Mouse (Mus musculus): ENCODE results near the gene Tmem167b. TPM values are rescaled to one million over a fixed set of nuclear protein-coding genes. Genes with fewer than 3 reads are reported as not detected.
A peak's percentile ranks its signal among the peaks of the same experiment; 100 is the strongest.
"Not testable (repeated sequence)": the region's sequence is repeated elsewhere in the genome, so short reads cannot be mapped to it uniquely, and the experiment has no call there.

Tmem167b gene
- polyA plus RNA-seq, 1 experiment from 2014 or later, result 47.5 TPM

DNA sequence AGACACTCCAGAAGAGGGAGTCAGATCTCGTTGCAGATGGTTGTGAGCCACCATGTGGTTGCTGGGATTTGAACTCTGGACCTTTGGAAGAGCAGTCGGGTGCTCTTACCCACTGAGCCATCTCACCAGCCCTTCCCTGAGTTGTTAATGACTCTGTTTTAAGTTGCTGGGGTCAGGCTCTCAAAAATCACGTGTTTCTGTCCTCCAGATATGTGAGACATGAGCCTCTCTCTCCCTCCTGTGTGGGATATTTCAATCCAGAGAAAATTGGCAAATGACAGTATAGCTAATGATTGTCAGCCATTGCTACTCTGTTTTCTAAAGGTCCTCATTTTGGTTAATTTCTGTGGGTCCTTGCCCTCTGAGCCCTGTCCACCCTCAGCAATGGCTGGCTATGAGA is 7.4 kb upstream of the Tmem167b start:
- not testable (repeated sequence) for H3K9ac ChIP-seq (replicated peaks); H3K36me3 ChIP-seq; H3K27ac ChIP-seq (replicated peaks); H3K27me3 ChIP-seq (replicated peaks); ATAC-seq (ENCODE audit: low FRiP score); H3K4me3 ChIP-seq (replicated peaks); H3K4me2 ChIP-seq; H3K9me3 ChIP-seq (replicated peaks)
- 59% methylated on average over 3 of the region's 3 CpGs for WGBS
- H3K4me1 ChIP-seq, result peaks cover 20% of the 10 kb centered on the region

DNA sequence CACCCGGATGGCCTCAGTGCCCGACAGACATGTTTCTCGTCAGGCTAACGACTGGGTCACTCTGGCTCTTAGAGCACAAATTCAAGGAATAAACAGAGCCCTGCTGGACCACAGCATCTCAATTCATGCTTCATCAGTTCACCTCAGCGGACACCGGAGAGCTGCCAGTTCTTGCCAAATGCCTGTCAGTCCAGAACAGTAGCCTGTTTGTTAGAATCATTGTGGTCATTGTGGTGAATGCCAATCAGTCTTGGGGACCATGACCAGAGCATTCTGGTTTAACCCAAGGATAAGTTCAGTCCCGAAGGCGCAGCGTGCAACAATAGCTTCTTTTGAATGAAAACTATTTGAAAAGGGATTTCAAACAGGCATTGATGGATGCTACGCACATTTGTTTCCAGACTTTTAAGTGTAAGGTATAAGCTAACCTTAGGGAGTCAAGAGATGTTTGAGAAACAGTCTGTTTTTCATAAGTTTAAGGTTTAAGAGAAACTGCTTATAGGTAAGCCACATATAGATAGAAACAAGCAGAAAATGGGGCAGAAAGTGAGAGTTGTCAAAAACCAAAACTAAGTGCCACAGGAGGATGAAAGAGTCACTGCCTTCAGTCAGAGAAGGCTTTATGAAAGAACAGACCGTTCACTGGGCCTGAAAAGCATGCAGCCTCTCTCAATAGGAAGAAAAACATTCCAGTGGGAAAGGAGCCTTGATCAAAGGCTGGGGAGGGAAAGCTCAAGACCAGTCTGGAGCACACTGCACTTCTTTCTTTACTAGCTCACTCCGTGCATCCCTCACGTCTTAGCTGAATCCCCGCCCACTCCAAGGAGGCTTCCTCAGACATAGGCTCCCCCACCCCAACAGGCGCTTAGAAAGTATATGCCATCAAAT is 6.0 kb upstream of the Tmem167b start:
- Histone ChIP-seq H3K9ac (replicated peaks) (no peak overlapping the region), H3K9me3 (replicated peaks) (no peaks in the 10 kb centered on the region), H3K27me3 (replicated peaks) (no peaks in the 10 kb centered on the region), H3K4me3 (replicated peaks) (no peak overlapping the region), H3K4me2 (no peak overlapping the region), H3K4me1 (peaks cover 16% of the 10 kb centered on the region), H3K27ac (replicated peaks) (peak overlapping the region; percentile 51; the same call in 1 of the 2 replicates), H3K36me3 (no peaks in the 10 kb centered on the region)
- WGBS, result 12% methylated on average over 15 of the region's 15 CpGs
- no peak for ATAC-seq (ENCODE audit: low FRiP score)

GRCm38 (mm10) chr3:108563309-108563708 is 1.0 kb upstream of the Tmem167b start:
- Histone ChIP-seq H3K9me3 (replicated peaks) (no peaks in the 10 kb centered on the region), H3K27ac (replicated peaks) (peak overlapping the region; percentile 91), H3K4me2 (peak overlapping the region; percentile 89), H3K9ac (replicated peaks) (peak overlapping the region; percentile 21; the same call in 1 of the 2 replicates), H3K36me3 (peaks cover 22% of the 10 kb centered on the region), H3K4me3 (replicated peaks) (peak overlapping the region; percentile 67), H3K27me3 (replicated peaks) (no peaks in the 10 kb centered on the region), H3K4me1 (peaks cover 22% of the 10 kb centered on the region)
- WGBS, result 5% methylated on average over 4 of the region's 4 CpGs
- peak; percentile 22; the same call in 1 of the 2 replicates for ATAC-seq (ENCODE audit: low FRiP score)

- Histone ChIP-seq H3K27me3 (replicated peaks) (no peaks in the 10 kb centered on the region), H3K9me3 (replicated peaks) (no peaks in the 10 kb centered on the region), H3K9ac (replicated peaks) (peak overlapping the region; percentile 21; the same call in 1 of the 2 replicates), H3K27ac (replicated peaks) (peak overlapping the region; percentile 91), H3K36me3 (peaks cover 27% of the 10 kb centered on the region), H3K4me1 (peaks cover 22% of the 10 kb centered on the region), H3K4me2 (peak overlapping the region; percentile 89), H3K4me3 (replicated peaks) (peak overlapping the region; percentile 67)
- ATAC-seq (ENCODE audit: low FRiP score), result peak; percentile 81
- WGBS, result 11% methylated on average over 15 of the region's 15 CpGs
These were observed 558 bp upstream of the Tmem167b start for GRCm38 (mm10) chr3:108562777-108563271.

DNA sequence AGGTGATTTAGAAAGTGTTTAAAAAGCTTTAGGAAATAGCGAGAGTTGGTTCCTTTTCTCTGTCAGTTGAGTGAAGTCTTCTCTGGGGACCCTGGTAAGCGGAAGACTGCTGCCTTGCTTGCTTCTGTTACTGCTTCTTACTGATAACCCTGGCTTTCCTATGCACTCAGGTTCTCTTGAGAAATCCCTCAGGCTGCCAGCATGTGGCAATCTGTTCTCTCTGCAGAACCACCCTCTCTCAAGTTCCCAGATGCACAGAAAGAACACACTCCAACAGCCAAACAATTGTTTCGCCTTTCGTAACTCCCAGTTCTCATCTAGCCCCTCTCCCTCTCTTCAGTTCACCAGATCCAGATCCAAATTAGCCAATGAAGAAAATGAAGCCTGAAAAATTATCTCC is 4.4 kb downstream of the Tmem167b start:
- 94% methylated on average over 4 of the region's 4 CpGs for WGBS
- H3K4me3 ChIP-seq (replicated peaks), result no peak overlapping the region
- no peak for ATAC-seq (ENCODE audit: low FRiP score)
- no peak overlapping the region for H3K27ac ChIP-seq (replicated peaks)
- H3K9me3 ChIP-seq (replicated peaks), result no peaks in the 10 kb centered on the region
- H3K27me3 ChIP-seq (replicated peaks), result no peaks in the 10 kb centered on the region
- no peak overlapping the region for H3K9ac ChIP-seq (replicated peaks)
- H3K4me1 ChIP-seq, result peaks cover 24% of the 10 kb centered on the region
- H3K4me2 ChIP-seq, result no peak overlapping the region
- H3K36me3 ChIP-seq, result peaks cover 36% of the 10 kb centered on the region

DNA sequence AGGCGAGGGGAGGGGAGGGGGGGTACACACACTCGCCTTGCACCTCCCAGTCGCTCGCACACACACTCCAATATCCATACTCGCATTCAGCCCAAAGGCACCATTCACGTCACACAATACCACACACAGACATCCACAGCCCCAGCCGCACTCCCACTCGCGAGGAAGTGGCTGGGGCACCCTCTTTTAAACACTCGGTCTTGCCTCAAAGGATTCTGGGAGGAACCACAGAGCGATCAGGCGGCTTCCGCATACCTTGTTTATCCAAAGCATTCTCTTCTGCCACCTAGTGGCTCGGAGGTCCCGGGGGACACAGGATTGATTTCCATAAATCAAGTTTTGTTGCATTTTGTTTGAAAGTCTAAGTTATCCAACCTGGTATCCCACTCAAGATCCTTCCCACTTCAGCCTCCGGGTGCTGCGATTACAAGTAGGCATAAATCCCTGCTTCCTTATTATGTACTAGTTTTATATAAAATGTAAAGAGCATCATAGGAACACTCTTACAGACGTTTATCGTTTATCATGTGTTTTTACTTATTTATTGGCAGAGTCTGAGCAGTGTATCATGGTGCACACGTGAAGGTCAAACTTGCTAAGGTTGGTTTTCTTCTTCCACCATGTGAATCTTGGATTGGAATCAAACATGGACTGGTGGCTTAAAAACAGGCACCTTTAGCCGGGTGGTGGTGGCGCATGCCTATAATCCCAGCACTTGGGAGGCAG is 7.5 kb downstream of the Tmem167b start:
- H3K4me1 ChIP-seq, result peaks cover 9% of the 10 kb centered on the region
- WGBS, result 18% methylated on average over 22 of the region's 22 CpGs
- H3K27ac ChIP-seq (replicated peaks), result peak overlapping the region; percentile 93

DNA sequence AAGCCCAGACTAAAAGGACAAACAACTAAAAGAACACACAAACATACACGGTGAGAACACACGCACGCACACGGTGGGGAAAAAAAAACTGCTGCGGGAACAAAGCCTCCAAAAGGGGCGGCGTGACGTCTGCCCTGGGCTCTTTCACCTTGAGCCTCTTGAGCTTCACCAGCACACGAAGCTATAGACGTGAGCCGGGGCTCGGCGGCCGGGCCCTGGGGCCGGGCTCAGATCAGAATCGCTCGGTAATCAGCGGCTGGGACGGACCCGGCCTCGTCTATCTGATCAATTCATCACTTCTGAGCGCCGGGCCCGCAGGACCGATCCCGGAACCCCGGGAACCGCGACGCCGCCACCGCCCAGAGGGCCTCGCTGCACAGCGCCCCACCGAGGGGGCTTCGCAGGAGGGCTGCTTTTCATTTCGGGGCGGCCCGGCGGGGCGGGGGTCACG is 8.1 kb downstream of the Tmem167b start:
- under 1% methylated on average over 42 of the region's 42 CpGs for WGBS
- H3K9me3 ChIP-seq (replicated peaks), result no peaks in the 10 kb centered on the region
- peak overlapping the region; percentile 80 for H3K9ac ChIP-seq (replicated peaks)
- peak; percentile 78 for ATAC-seq (ENCODE audit: low FRiP score)
- H3K27me3 ChIP-seq (replicated peaks), result no peaks in the 10 kb centered on the region
- H3K4me2 ChIP-seq, result peak overlapping the region; percentile 78
- H3K36me3 ChIP-seq, result peaks cover 23% of the 10 kb centered on the region
- H3K4me3 ChIP-seq (replicated peaks), result peak overlapping the region; percentile 61
- H3K4me1 ChIP-seq, result peaks cover 9% of the 10 kb centered on the region
- peak overlapping the region; percentile 93 for H3K27ac ChIP-seq (replicated peaks)

More for the DNA sequence above, 7.5 kb downstream of the Tmem167b start:
- Histone ChIP-seq H3K9me3 (replicated peaks) (no peaks in the 10 kb centered on the region), H3K27me3 (replicated peaks) (no peaks in the 10 kb centered on the region), H3K9ac (replicated peaks) (peak overlapping the region; percentile 80), H3K4me2 (peak overlapping the region; percentile 78), H3K4me3 (replicated peaks) (peak overlapping the region; percentile 61), H3K36me3 (peaks cover 29% of the 10 kb centered on the region)
- peak; percentile 97 for ATAC-seq (ENCODE audit: low FRiP score)

GRCm38 (mm10) chr3:108542299-108542698 is 20.0 kb downstream of the Tmem167b start:
- H3K4me3 ChIP-seq (replicated peaks), result no peak overlapping the region
- H3K27me3 ChIP-seq (replicated peaks), result no peaks in the 10 kb centered on the region; the same call in 1 of the 2 replicates
- H3K9ac ChIP-seq (replicated peaks), result no peak overlapping the region
- 87% methylated on average over 11 of the region's 11 CpGs for WGBS
- H3K27ac ChIP-seq (replicated peaks), result no peak overlapping the region
- peaks cover 6% of the 10 kb centered on the region for H3K4me1 ChIP-seq
- no peaks in the 10 kb centered on the region for H3K9me3 ChIP-seq (replicated peaks)
- H3K36me3 ChIP-seq, result no peaks in the 10 kb centered on the region
- no peak overlapping the region for H3K4me2 ChIP-seq
- ATAC-seq (ENCODE audit: low FRiP score), result no peak

DNA sequence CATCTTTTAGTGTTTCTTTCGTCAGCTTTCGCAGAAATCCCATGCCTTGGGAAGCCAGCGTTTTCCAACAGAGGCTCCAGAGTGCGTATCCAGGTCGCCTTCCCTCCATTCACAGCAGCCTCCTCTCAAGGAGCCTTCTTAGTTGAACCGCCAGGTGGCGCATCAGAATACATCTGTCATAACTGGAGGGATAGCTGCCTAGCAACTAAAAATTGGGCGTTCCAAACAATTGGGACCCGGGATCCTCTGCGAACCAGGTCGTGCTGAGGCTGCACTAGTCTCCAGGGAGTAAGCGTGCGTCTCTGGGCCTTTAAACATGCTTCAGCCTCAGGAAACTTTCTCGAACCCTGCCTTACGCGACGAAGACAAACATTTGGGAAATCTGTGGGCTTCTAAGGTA is 25.0 kb downstream of the Tmem167b start:
- peak overlapping the region; percentile 49 for H3K4me3 ChIP-seq (replicated peaks)
- ATAC-seq (ENCODE audit: low FRiP score), result no peak
- no peaks in the 10 kb centered on the region for H3K9me3 ChIP-seq (replicated peaks)
- H3K36me3 ChIP-seq, result no peaks in the 10 kb centered on the region
- WGBS, result 6% methylated on average over 17 of the region's 17 CpGs
- peaks cover 20% of the 10 kb centered on the region for H3K4me1 ChIP-seq
- peak overlapping the region; percentile 78 for H3K27ac ChIP-seq (replicated peaks)
- H3K27me3 ChIP-seq (replicated peaks), result no peaks in the 10 kb centered on the region; the same call in 1 of the 2 replicates
- H3K4me2 ChIP-seq, result peak overlapping the region; percentile 80
- H3K9ac ChIP-seq (replicated peaks), result peak overlapping the region; percentile 36; the same call in 1 of the 2 replicates

GRCm38 (mm10) chr3:108536517-108537260 is 25.6 kb downstream of the Tmem167b start, which contains the start of gene 5330417C22Rik:
Gene 5330417C22Rik (minus strand): TSS chr3:108536536.
- Histone ChIP-seq H3K27ac (replicated peaks) (peak within 1 kb of the TSS; percentile 81), H3K4me3 (replicated peaks) (peak within 1 kb of the TSS; percentile 49), H3K4me2 (peak within 1 kb of the TSS; percentile 80), H3K9me3 (replicated peaks) (no peaks in the 10 kb centered on the region), H3K36me3 (no peaks in the 10 kb centered on the region), H3K9ac (replicated peaks) (peak within 1 kb of the TSS; percentile 44), H3K4me1 (peaks cover 20% of the 10 kb centered on the region), H3K27me3 (replicated peaks) (no peaks in the 10 kb centered on the region; the same call in 1 of the 2 replicates)
- ATAC-seq (ENCODE audit: low FRiP score), result peak; percentile 98
- WGBS, result 1% methylated on average over 32 of the region's 35 CpGs

Data from neural tube, embryonic 15.5 days (tissue).